Mouse (Mus musculus) MEL-GATA-1-ER (cell line): ENCODE results near the gene Tmpo.

ENCODE experiments used
- DNase-seq: peaks from one replicate; pipeline ENCODE4 v3.0.0-alpha.2; 2012; ENCODE audit warnings: low read depth; ENCODE audit errors: extremely low read depth

Gene Tmpo

DNA sequence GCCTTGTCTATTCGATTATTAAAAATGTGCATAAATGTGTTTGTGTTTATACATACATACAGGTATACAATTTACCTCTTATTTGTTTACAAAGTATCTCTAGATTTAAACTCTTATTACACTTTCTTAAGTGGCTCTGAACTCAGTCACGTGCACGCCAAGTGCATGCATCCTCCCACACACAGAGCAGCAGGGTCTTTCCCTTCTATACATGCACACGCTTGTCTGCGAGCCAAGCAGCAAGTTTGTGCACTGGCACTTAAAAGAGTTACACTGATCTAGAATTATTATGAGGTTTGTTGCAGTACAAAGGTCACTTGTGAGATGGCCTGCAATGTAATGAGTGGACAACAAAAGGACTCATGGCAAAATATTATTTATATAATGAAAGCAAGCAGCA is 20.1 kb downstream of the Tmpo start:
- no peak for DNase-seq

DNA sequence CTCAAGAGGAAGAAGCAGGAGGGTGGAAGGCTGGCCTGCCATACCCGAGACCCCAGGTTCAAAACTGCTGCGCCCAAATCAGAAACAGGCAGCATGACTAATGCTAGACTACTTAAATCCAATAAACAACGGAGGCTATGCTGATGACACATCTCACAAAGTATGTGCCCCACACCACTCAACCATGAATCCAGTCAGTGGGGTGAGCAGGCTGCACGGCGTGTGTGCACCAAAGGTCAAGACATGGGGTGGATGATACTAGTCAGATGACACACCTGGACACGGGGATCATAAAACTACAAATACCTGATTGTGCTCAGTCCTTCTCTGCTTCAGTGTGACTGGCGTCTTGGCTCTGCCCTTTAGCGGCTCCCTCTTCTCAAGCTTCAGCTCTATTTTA is 22.7 kb downstream of the Tmpo start:
- DNase-seq: no peak

DNA sequence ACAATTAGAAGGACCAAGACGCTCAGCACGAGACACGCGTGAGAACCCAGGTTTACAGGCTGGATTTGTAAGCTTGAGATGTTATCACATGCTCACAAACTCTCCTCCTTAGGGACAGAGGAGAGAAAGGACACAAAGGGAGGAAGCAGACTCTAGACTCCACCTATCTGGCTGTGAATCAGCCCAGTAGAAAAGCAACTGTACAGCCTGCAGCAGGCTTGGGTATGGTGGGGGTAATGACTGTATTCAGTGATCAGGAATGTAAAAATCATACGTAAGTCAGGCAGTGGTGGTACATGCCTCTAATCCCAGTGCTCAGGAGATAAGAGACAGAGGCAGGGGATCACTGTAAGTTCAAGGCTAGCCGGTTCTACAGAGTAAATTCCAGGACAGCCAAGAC is 24.8 kb downstream of the Tmpo start:
- no peak for DNase-seq

DNA sequence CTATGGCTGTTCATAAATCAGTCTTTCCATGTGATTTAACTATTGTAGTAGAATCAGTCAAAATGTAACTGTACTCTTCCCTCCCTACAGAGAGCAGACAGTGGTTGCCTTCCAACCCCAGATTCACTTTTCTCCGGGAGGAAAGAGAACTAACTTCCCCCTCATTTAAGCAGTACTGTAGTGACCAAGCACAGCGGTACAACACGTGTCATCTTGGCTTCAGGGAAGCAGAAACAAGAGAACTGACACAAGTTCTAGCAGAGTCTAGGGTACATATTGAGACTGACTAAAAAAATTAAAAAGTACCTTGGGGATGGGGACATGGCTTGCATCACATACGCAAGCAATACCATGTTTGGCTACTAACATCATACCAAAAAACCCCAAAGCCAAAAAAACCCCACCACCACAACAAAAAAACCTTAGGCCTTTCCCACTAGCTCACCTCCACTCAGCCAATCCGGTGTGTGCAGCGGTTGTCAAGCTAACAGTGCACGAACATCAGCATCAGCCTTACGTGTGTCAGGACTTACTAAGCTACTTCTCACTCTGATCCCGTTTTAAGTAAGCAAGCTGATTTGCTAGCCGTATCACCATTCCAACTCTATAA is 27.1 kb downstream of the Tmpo start:
- no peak for DNase-seq

DNA sequence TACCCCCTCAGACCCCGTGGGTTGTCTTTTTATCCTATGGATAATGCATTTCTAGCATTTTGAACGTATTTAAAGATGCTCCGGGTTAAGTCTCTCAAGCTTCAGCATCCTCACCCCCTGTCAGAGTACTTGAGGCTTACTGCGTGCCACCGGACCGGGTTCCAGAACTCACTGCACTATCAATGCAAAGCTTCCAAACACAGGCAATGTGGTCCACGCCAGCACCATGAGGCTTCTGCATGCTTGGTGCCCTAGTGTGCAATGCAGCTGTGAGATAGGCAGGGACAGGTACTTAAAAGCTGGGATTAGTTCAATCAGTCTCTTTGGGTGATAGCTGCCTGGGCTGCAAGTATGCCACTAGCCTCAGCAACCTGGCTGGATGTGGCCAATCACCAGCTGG is 35.7 kb downstream of the Tmpo start:
- DNase-seq: no peak

DNA sequence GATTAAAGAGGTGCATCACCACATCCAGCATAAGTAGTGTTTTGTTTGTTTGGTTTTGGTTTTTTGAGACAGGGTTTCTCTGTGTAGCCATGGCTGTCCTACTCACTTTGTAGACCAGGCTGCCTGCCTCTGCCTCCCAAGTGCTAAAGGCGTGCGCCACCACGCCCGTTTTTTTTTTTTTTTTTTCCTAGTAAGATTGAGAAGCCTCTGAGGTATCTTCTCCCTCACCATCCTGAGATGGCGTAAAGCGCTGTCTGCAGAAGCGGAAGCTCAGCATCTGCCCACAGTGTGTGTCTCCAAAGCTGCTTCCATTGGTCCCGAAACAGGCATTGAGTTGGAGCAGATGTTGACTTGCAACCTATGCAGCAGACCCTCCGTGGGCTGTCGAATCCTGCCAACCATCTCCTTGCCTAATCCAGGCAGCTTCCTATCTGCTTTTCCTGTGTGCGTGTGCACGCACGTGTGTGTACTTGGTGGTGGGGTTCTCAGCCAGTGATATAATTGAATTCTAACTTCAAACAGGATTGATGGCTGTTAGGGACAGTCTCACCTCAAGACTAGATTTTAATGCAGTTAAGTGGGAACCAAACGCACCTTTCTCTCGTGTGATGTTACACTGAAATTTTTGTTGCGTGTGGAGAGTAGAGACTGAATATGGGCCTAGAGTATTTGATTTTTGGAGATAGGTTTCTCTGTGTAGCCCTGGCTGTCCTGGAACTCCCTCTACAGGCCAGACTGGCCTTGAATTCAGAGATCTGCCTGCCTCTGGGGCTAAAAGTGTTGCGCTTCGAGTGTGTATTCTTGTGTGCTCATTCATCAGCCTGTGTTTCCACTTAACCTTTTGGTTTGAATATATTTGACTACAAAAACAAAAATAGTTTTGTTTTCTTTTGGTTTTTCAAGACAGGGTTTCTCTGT is 37.5 kb downstream of the Tmpo start:
- no peak for DNase-seq

DNA sequence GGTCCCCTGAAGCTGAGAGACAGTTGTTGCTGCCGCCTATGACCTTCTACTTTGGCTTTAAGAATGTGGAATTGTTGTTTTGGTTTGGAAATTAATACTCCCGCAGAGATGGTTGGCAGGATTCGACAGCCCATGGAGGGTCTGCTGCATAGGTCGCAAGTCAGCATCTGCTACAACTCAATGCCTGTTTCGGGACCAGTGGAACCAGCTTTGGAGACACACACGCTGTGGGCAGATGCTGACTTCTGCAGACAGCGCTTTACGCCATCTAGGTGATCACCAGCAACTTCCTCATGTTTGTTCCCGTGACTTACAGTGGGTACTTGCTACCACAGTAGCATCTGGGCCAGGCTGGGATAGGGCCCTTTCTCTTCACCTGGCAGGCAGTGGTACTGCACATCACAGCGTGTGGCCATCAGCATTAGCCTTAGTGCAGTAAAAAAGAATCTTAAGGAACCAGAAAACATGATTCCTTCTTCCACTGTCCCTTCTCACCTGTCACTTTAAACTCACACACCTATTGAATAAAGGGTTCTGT is 38.4 kb downstream of the Tmpo start:
- DNase-seq: no peak

DNA sequence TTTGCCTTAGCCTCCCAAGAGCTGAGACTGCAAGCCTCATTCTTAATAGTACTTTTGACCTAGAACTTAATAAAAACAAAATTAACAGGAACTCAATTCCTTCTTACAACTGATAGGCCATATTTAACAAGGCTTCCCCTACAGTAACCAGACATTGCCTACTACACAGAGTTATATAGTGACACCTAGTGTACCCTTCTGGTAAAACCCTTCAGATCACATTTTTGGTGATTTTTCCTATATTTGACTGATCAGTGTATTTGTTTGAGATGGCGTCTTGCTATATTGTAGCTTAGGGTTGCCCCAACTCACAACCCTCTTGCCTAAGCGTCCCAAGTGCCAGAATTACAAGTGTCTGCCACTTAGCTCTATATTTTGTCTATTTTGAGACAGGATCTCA is 39.6 kb downstream of the Tmpo start:
- peak; percentile 75 for DNase-seq

DNA sequence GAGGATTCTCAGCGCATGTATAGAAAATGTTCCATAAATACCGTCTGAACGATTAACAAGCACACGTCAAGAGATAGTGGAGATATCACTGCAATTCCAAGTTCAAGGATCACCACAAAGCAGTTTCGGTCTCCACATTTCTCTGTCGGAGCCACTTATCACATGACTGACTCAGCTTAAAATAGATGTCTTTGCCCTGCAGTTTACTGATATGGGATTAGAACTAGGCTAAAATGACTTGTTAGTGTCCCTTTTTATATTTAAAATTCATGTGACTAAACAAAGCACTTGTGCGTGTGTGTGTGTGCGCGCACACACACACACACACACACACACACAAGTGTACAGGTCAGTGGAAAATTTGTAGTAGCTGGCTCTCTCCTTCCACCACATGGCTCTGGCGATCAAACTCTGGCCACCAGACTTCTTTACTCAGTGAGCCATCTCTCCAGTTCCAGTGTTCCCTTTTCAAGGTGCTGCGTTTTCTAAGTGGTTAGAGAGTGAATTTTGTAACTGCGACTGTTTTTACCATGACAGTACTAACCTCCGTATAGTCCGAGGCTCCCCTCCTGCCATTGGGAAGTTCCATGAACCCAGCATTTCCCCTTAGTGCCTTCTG is 41.9 kb downstream of the Tmpo start:
- DNase-seq: peak; percentile 58

DNA sequence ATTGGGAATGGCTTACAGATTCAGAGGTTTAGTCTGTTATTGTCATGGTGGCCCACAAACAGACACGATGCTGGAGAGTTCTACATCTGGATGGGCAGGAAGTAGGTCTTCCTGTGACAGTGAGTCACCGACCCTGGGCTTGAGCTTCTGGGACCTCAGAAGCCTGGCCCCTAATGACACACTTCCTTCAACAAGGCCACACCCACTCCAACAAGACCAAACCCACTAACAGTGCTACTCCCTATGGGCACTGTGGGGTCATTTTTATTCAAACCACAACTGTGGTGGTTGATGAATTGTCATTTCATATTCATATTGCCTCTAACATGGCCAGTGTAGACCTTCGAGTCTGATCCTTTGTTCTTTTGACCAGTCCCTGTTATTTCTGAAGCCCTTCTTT is 42.8 kb downstream of the Tmpo start:
- DNase-seq: peak; percentile 80

DNA sequence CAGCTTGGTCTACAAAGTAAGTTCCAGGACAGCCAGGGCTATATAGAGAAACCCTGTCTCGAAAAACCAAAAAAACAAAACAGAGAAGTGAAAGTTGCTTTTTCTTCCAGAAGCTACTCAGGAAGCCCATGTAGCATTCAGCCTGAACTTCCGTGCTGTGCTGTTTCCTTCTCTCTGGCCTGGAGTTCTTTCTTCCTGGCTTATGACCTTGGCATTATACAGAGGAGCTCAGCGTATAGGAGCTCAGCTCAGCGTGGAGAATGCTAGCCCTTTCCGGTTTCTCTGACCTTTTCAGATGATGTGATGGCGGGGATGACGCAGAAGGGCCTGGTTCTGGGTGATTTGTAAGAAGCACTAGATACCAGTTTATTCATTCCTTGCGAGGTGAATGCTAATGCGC is 43.7 kb downstream of the Tmpo start:
- no peak for DNase-seq

DNA sequence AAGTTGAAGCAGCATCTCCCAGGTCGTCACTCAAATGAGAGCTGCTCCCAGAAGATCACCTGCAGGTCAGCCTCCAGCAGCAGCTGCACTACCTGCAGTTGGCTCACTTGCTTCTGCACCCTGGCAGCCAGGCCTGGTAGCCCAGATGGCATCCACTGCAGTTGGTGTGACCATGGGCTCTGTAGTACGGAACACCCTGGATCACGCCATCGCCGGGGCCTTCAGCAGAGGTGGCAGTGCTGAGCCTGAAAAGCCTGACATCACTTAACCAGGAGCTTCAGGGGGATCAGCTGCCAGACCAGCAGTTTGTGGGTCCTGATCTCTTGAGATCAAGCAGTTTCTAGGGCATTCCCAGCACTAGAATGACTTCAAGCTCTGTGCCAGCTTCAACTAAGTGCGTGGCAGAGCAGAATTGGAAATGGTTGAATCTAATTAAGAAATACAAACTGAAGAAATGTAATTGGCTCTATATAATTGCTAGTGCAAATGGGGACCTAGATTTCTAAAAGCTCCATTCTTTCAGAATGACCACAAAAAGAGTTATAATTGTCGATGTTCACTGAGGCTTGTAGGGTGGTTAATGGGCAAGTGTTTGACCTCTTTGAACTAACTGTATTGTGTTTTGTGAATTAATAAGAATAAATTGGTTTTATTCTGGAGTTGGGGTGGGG is 45.7 kb downstream of the Tmpo start:
- DNase-seq: no peak

DNA sequence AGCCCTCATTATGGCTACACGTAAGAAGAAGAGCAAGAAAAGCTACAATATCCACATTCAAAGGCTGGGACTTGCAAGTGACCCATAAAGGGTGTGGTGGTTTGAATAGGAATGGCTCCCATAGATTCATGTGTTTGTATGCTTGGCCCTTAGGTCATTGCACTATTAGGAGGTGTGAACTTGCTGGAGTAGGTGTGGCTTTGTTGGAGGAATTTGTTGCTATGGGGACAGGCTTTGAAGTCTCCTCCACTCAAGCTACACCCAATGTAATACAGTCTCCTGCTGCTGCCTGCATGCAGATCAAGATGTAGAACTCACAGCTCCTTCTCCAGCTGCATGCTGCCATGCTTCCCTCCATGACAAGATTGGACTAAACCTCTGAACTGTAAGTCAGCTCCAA is 49.5 kb downstream of the Tmpo start:
- no peak for DNase-seq

DNA sequence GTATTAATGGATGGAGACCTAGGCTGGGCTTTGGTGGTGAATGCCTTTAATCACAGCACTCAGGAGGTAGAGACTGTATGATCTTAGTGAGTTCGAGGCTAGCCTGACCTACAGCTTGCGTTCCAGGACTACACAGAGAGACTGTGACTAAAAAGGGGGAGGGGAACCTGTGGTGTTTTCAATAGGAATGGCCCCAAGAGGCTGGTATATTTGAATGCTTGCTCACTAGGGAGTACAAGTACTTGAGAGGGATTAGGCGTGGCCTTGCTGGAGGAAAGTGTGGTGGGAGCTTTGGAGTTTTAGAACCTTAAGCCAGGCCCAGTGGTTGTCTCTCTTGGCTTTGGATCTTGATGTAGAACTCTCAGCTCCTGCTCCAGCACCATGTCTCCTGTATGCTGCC is 50.3 kb downstream of the Tmpo start:
- no peak for DNase-seq

DNA sequence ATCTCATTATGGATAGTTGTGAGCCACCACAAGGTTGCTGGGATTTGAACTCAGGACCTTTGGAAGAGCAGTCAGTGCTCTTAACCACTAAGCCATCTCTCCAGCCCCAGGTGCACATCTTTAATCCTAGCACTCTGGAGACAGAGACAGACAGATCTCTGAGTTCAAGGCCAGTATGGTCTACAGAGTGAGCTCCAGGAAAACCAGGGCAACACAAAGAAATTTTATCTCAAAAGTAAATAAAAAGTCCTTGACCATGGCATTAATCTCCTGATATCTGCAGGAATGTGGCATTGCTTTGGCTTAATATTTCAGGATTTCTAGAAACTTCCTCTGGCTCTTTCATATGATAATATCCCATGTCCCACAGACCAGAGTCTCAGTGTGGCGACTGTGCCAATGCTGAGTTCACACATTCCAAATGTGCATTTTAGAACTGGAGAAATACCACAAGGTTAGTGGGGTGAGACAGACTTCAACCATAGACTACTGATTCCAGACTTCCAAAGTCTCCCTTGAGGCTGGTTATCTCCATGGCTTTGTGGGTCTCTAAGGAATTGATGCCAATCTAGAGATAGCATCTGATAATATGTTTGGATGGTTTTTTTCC is 52.5 kb downstream of the Tmpo start:
- no peak for DNase-seq

DNA sequence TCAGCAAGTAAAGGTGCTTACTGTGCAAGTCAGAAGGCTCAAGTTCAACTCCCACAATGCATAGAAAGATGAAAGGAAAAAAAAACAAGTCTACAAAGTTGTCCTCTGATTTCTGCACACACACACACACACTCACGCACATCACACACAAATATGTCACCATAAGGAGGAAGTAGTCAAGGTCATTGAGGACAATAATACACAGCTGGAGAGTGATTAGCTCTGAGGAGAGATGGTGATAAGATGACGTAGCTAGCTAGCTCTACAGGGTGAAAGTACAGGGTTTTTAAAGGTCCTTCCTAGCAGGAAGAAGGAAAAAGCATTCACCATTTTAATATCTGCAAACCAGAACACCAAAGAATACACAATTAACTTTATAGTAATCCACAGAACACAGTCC is 53.7 kb downstream of the Tmpo start:
- no peak for DNase-seq

DNA sequence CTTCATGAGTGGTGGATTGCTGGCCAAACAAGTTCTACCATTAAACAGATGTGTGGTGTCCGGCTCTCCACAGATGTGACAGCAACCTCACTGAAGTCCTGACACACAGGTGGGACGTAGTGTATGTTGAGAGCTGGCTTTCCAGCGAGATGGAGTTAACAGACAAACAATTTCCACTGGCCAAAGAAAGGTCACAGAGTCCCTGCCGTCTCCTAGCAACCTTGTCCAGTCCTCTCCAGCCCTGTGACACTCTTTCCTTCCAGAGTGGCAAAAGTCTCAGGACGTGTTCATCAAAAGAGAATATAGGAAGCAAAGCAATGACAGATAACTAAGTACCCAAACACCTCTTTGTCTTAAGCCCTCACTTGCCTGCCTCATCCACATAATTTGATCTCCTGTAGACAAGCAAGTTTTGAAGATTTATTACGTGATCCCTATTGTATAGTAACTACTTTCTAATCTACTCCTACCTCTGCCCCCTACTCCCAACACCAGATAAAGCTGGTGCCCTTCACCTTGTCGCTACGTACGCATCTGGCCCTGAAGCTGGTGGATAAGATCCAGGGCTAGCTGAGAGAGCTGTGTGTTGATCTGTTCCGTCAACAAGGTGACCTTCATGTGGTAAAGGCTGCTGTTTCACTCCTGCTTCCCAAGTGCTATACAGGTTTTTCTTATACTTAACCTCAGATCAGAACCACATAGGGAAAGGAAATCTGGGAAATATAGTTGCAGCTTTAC is 54.3 kb downstream of the Tmpo start:
- no peak for DNase-seq

DNA sequence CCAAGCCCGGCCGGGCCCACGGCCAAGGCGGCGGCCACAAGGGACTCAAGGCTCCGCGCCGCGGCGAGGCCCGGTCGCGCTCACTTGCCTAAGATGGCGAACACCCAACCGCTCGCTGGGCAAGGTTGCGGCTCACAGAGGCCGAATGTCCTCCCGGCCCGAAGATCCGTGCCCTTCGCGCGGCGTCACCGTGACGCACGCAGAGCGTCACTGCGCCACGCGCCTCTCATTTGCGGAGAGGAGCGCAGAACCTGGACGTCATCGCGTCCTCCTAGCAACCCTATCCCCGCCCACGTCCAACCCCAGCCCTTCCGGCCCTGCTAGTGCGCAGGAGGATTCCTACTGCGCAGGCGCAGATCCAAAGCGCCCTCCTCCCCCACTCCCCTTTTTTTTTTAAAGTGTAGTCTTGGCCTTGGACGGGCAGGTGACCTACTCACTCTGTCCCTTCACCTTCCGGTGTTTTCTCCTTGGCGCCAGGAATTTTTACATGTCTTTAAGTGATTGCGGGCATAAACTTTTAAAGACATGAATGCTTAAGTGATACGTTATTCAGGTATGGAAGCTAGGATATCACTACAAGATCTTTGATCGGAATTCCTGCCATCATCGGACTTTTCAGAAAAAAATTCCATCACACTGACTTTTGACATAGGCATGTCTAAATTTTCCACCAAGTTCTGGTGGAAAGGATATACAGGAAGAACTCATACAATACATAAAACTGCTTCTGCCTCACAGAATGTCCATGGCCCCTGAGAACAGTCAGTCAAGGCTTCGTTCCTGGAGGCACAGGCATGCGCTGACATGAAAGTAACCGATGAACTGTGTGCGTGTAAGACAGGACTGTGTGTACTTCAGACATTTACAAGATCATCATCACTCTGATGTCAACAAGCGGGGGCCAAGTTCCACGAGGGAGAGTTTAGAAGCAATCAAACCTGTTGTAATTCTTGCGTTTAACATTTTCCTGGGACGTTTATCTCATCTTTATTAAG is 57.0 kb downstream of the Tmpo start, which contains the start of gene Slc25a3:
TSS of gene Slc25a3 (minus strand) at position 232 of the 995 bp plus-strand sequence.
- peak; percentile 93 for DNase-seq

DNA sequence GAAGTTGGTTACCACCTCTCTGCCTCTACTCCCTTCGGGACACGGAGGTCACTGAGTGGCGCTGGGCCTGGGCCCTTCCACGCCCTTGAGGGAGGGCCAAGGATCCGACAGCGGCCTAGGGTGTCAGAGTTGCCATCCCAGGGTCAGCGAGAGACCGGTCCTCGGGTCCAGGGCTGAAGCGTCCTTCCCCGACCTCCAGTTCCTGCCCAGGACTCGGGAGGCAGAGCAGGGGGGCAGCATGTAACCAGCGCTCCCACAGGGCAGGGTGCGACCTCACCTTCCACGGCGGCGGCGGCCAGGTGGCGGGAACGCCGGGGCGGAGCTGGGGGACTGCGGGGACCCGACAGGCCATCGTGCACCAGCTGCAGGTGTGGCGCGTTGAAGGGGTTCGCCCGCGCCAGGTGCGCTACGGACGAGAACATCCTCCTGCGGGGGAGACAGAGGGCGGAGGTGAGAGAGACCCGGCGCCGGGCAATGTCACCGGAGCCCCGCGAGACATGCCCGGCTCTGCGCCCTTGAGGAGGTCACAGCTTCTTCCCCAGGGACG is 57.8 kb downstream of the Tmpo start:
- no peak for DNase-seq
